Mouse (Mus musculus) thymus, postnatal 25 days (tissue): ENCODE measurements around the gene Scimp.
"Not testable (repeated sequence)": the region's sequence is repeated elsewhere in the genome, so short reads cannot be mapped to it uniquely, and the experiment has no call there.

Source experiments
- DNase-seq: peaks from one replicate; pipeline ENCODE4 v3.0.0; 2022

Scimp gene

GRCm38 (mm10) chr11:70811041-70811440, 1.3 kb downstream of the Scimp start:
- no peak for DNase-seq

GRCm38 (mm10) chr11:70809011-70809410, 3.4 kb downstream of the Scimp start:
- no peak for DNase-seq

- DNase-seq = no peak
Observed at GRCm38 (mm10) chr11:70808101-70808500, 4.3 kb downstream of the Scimp start.

GRCm38 (mm10) chr11:70807630-70808029, 4.8 kb downstream of the Scimp start:
- no peak for DNase-seq

GRCm38 (mm10) chr11:70806697-70807096, 5.7 kb downstream of the Scimp start:
- no peak for DNase-seq

DNA sequence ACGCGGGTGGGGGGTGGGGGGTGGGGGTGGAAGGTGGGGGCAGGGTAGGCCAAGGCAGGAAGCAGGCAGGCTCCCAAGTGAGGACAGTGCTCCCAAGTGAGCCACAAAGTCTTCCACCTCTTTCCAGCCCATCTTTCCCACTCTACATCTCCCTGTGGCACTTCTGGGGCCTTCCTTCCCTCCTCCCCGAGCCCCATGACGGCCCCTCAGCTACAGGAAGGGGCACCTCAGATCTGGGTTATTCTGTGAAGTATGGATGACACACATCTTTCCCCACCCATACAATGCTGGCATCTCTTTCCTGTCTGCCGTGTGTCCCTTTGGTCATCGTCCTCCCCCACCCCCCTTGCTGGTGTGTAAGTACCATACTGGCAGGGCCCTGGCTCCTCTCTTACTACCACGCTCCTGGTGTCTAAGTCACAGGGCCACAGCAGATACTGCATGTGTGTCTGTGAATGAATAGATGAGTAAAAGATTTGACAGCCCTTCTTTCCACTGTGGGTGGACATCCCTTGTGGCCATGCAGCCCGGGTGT, 6.7 kb downstream of the Scimp start:
- no peak for DNase-seq

- DNase-seq = no peak
Observed at GRCm38 (mm10) chr11:70804395-70804794, 8.0 kb downstream of the Scimp start.

DNA sequence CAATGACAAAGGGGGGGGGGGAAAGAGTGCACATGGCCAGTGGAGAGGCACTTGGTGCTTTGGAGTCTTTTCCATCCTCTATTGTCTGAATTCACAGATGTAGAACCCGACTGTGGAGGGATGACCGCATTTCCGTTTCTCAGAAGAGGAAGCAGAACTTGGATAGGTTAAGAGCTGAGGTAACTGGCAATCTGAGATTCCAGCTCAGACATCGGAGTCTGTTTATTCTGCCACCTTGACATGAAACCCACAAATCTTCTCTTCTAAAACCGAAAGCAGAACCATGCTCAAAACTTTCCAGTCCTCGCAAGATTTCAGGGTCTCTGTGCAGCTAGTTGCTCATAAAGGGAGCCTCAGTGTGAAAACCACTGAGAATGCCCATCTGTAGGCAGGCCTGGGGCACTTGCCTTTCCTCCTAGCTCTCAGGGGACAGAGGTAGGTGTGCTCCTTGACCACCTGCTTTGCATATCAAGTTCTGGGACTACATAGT, 8.6 kb downstream of the Scimp start:
- DNase-seq = no peak

GRCm38 (mm10) chr11:70802865-70803261, 9.5 kb downstream of the Scimp start:
- DNase-seq = no peak

DNA sequence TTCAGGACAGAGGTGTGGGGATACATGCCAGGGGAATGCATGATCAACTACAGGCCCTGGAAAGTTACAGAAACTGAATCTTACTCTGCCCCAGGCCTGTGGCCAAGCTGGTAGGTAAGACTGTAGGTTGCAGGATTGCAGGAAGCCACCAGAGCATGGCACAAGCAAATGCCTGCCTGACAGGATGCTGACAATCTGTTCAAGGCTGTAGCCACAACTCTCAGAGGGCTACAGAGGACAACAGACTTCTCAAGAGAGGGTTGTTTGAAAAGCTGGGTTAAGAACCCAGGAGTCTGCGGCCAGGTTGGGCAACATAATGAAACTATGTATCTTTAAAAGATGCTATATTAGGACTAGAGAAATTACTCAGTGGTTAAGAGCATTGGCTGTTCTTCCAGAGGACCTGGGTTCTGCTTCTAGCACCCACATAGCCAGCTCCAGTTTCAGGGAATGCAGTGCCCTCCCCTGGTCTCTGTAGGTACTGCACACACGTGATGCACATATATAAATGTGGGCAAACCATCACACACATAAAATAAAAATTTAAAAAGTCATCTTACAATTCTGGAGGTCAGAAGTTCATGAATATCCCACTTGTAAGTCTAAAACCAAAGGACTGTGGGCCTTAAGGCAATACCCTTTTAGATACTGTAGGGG, 10.1 kb downstream of the Scimp start:
- no peak for DNase-seq

DNA sequence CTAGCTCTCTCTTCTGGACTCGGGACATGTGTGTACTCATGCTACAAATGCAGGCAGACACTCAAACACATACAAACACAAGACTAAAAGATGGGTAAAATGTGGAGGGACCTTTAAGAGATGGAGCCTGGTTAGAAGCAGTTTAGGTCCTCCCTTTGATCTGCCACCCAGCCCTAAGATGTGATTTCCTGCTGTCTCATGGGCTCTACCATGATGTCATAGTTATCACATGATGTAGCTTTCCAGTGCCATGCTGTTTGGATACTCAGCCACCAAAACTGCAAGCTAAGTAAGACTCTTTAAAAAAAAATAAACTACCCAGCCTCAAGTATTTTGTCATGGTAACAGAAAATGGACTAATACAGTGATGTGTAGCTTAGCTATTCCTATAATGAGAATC, 20.0 kb downstream of the Scimp start:
- DNase-seq = no peak

- DNase-seq = no peak
Observed at GRCm38 (mm10) chr11:70791676-70792075, 20.7 kb downstream of the Scimp start.

- no peak for DNase-seq
Observed at GRCm38 (mm10) chr11:70790874-70791551, 21.4 kb downstream of the Scimp start.

DNA sequence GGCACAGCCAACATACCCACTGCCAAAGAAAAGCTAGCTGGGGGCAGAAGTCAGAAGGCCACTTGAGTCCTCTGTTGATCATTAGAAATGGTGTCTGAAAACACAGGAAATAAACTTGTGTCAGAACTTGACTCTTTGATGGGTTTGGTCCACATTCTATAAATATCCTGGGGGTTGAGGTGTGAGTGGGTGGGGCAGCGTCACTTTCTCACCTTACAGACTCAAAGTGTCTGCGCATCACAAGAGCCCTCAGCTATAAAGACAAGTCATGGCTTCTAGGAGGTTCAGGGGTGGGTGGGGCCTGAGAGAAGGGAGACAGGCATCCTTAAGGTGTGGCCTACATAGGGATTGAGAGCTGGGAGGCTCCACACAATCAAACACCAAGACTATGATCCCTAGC, 22.0 kb downstream of the Scimp start:
- DNase-seq = no peak

DNA sequence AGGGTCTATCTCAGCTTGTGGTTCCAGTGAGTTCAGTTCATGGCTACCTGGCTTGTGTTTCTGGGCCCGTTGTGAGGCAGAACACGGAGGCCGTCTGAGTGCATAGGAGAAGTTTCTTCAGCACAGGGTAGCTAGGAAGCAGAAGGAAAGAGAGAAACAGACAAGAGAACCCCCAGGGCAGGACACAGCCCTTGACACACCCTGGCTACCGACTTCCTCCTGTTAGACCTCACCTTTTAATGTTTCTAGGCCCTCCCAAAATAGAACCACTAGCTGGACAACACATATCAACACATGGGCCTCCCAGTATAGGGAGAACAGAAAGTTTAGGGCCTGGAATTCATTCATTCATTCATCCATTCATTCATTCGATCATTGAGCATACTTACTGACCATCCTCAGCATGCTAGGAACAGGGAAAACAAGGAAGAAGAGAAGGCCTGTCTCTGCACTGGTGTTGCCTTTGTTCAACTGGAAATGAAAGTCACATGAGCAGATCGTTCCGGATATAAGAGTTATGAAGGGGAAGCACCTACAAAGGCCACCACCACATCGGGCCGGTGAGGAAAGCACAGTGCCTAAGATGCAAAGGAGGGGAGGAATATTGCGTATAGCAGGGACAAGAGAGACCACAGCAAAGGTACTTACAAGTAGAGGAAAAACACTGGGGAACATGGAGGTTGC, 23.3 kb downstream of the Scimp start:
- DNase-seq = peak; percentile 24

- DNase-seq = no peak
Observed at GRCm38 (mm10) chr11:70787052-70787451, 25.3 kb downstream of the Scimp start.

GRCm38 (mm10) chr11:70785908-70786307, 26.5 kb downstream of the Scimp start:
- no peak for DNase-seq

DNA sequence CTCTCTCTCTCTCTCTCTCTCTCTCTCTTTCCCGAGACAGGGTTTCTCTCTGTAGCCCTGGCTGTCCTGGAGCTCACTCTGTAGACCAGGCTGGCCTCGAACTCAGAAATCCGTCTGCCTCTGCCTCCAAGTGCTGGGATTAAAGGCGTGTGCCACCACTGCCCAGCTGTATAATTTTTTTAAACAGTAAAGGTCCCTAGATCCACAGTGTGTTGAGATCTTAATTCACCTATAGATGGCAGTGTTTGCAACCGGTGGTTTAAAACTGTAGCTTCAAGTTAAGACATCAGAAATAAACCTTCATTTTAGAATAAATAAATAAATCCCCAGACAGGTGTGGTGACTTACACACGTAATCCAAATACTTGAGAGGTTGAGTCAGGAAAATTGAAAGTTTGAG, 34.3 kb downstream of the Scimp start:
- DNase-seq = not testable (repeated sequence)

DNA sequence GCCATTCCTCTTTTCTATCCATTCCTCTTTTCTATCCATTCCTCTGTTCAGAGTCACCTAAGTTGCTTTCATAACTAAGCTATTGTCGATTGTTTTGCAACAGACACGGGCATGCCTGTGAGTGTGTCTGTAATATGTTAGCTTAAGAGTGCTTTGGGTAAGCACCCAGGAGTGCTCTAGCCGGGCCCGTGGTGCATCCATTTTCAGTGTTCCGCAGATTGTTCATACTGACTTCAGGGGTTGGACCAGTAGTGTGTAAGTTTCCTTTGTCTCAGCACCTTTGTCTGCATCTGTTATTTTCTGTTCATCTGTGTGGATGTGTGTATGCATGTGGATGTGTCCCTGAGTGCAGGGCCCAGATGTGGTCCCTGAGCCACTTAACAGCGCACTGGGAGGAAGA, 34.8 kb downstream of the Scimp start:
- no peak for DNase-seq

DNA sequence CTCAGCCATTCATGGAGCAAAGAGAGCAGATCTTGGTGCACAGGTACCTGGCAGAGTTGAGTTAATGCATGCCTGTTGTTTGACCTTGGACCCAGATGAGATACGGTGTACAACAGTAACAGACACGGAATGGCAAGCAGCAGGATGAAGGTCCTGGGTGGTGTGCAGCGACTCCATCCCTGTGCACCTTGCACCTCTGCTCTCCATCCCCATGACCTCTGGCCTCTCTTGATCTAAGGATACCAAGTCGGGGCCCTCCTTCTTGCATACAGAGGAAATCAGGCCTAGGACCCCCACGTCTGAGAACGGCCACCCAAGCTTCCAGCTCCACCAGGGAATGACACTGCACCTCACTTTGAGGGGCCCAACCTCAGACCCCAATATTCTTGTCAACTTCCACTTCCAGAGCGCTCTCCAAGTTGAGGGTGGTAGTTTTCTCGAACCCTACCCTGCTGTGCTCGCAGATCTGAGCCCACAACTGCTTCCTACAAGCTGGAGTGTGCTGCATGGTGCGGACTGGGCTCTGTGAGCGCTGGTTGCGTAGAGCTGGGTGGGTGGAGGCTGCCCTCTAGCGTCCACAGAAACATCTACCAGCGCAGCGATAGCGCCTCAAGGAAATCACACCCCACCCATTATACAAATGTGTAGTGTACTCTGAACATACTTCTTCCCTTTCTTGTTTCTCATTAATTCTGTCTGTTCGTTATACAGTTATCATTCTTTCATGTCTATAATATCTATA, 35.4 kb downstream of the Scimp start:
- peak; percentile 79 for DNase-seq

- no peak for DNase-seq
Observed at GRCm38 (mm10) chr11:70770804-70771203, 41.6 kb downstream of the Scimp start.

- peak; percentile 30 for DNase-seq
Observed at GRCm38 (mm10) chr11:70765776-70766445, 46.5 kb downstream of the Scimp start.
